Mouse (Mus musculus) gonadal fat pad, adult 2 months (tissue): ENCODE measurements around the gene Nudt6. TPM values are rescaled to one million over a fixed set of nuclear protein-coding genes. Genes with fewer than 3 reads are reported as not detected.

Source experiments
- DNase-seq: peaks from one replicate; pipeline ENCODE4 v3.0.0-alpha.2; 2012; ENCODE audit warnings: low read depth
- polyA plus RNA-seq: library from polyadenylated mRNA; depleted of rRNA; stranded (reverse); fragments of >200 nt; gene quantifications from 2 replicates; pipeline ENCODE4 v1.2.3, GENCODE M21; 2012; rRNA removed

Nudt6 gene
- polyA plus RNA-seq, 1 experiment: 18.1 TPM

DNA sequence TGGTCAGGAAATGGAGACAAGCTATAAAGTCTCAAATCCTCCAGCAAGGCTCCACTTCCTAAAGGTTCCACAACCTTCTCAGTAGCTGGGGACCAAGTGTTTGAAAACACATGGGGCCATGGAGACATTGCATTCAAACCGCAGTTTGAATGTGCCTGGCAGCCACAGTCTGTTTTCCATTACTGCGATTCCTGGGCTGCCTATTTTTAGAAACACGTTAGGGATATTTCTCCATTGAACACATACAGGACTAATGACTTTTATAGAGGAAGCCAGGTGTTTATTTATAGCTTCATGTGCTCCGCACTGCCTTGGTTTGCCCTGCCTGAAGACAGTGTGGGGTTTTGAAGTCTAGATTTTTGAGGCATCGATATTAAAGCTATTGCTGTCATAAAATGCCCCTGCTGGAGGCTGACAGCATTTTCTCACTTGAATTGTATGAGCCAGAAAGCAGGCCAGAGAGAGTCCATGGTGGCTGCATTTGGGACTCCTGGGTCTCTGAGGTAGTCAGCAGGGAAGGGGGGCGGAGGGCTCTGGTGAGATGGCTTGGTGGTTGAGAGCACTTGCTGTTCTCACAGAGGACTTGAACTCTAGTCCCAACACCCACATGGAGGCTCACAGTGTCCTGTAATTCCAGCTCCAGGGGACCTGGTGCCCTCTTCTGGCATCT is 36.8 kb downstream of the Nudt6 start:
- DNase-seq: no peak

GRCm38 (mm10) chr3:37381457-37381856 is 38.6 kb downstream of the Nudt6 start:
- no peak for DNase-seq

GRCm38 (mm10) chr3:37379930-37380881 is 39.8 kb downstream of the Nudt6 start:
- peak; percentile 45 for DNase-seq

DNA sequence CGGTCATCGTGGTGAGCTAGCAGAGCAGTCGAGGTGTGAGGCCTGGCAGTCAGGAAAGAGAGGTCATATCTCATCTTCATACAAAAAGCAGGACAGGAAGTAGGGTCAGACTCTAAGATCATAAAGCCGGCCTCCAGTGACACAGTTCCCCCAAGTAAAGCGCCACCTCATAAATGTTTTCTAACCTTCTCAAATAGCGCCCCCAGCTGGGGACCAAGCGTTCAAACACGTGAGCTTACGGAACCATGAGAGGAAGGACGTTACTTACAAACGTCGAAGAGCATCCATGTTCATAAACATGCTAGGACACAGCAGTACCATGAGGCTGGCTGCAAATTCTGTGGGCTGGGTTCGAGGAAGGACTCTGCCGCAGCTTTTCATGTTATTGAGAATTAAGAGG is 40.8 kb downstream of the Nudt6 start:
- DNase-seq: no peak

DNA sequence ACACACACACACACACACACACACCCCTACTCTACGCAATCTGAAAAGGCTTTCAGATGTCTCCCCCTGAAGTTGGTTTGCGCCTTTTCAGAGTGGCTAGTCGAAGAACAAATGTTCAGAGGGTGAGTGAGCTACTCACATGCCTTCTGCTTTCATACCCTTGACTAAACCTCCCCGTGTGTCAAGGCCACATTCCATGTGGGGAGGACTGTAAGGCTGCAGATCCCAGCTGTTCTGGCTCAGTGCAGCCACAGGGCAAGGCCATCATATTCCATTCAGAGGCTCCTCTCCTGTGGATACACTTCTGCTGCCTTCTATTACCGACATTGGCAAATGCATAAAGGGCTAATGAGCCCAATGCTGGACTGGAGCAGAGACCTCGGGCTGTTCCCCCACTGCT is 41.6 kb downstream of the Nudt6 start:
- no peak for DNase-seq

- DNase-seq: no peak
These were observed 42.1 kb downstream of the Nudt6 start for GRCm38 (mm10) chr3:37377926-37378325.

DNA sequence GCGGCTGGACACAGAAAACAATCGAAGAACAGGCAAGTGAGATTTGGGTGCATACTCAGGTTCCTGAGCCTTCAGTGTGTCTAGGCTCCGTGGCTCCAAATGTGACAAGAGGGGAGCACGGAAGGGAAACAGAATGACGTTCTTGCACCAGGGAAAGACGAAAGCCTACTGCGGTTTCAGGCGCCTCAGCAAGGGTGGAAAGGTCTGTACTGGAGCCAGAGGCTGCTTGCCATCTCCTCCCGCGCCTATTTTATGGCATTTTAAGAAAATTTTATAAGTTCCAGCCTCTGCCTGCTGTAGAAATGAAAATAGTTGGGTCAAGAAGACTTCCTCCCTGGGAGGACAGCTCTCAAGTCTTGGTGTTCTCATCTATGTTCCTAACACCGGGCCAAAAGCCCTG is 46.3 kb downstream of the Nudt6 start:
- no peak for DNase-seq

GRCm38 (mm10) chr3:37370407-37370806 is 49.6 kb downstream of the Nudt6 start:
- DNase-seq: no peak

- no peak for DNase-seq
These were observed 53.5 kb downstream of the Nudt6 start for GRCm38 (mm10) chr3:37366381-37367053.

- no peak for DNase-seq
These were observed 54.0 kb downstream of the Nudt6 start for GRCm38 (mm10) chr3:37365976-37366375.

DNA sequence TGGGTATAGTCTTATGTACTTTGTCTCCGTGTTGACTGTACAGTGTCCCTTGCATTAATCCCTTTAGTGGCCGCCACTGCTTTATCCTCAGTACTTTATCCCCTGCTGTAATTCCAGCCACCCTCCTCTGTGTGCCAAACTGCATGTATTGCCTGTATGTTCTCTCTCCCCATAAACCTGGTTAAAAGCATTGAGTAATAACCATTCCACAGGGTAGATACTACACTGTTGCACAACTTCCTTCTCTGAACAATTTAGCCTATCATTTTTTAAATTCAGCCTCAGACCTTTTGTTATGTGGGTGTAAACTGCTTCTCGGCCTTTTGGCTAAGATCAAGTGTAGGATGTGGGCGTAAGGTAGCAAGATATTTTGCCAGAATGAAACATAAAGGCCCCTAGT is 54.9 kb downstream of the Nudt6 start:
- DNase-seq: no peak

DNA sequence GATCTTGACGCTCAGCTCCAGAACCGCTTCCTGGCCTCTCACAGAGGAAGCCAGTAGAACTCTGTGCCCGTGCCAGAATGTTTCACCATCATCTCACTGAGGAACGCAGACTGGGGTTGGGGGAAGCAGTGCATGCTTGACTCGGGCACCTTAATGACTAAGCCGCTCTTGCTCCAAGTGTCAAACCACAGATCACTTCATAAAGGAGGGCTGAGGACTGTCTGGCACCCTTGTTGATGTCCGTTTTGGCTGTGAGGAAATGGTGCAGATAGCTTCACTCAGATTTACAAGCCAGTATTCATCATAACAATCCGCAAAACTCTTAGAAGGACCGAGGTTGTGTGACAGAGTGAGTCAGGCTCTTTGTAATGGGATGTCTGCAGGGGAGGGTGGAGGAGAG is 59.3 kb downstream of the Nudt6 start:
- no peak for DNase-seq

Other genes with a start within 250 kb of the Nudt6 start
- gene Il21, start 187.6 kb downstream of the Nudt6 start, polyA plus RNA-seq: not detected in 2 replicates
- gene Bbs12, start 107.7 kb downstream of the Nudt6 start, polyA plus RNA-seq: 1.9 and 2.2 TPM in 2 replicates
- 1.4 and 2.8 TPM in 2 replicates for gene Cetn4, start 107.5 kb downstream of the Nudt6 start, polyA plus RNA-seq
- 5.2 and 9.8 TPM in 2 replicates for gene Fgf2, start 71.9 kb downstream of the Nudt6 start, polyA plus RNA-seq
- gene Spata5, start 315 bp downstream of the Nudt6 start, polyA plus RNA-seq: 2.9 and 3.9 TPM in 2 replicates
- 59.4 and 65.1 TPM in 2 replicates for gene Spry1, start 219.7 kb upstream of the Nudt6 start, polyA plus RNA-seq